Mouse (Mus musculus) bone marrow macrophage, adult 2 months (primary cell): ENCODE measurements around the gene Arhgap44. TPM values are rescaled to one million over a fixed set of nuclear protein-coding genes. Genes with fewer than 3 reads are reported as not detected.

Source experiments
- H3K27ac ChIP-seq: 2 replicates; pipeline ENCODE4 v1.5.1; 2012; ENCODE audit warnings: low read depth, low read length; ENCODE audit not compliant: insufficient read depth
- H3K4me1 ChIP-seq: 2 replicates; pipeline ENCODE4 v1.6.1; 2012; ENCODE audit warnings: low read length; ENCODE audit not compliant: control insufficient read depth, insufficient read depth
- H3K4me3 ChIP-seq: 2 replicates; pipeline ENCODE4 v1.5.1; 2012; ENCODE audit warnings: mild to moderate bottlenecking, low read length, moderate library complexity; ENCODE audit not compliant: insufficient read depth
- CTCF ChIP-seq: IDR thresholded peaks from 2 replicates; pipeline ENCODE4 v1.5.1; 2012; ENCODE audit warnings: low read depth, mild to moderate bottlenecking, low read length, moderate library complexity
- POLR2A ChIP-seq: IDR thresholded peaks from 2 replicates; pipeline ENCODE4 v1.6.1; 2012; ENCODE audit warnings: mild to moderate bottlenecking, low read depth, low read length, borderline replicate concordance
- polyA plus RNA-seq: library from polyadenylated mRNA; stranded (reverse); fragments of >200 nt; gene quantifications from 2 replicates; pipeline ENCODE4 v1.2.4, GENCODE M21; 2012; ENCODE audit not compliant: missing spikeins, insufficient read depth, insufficient read length

Gene Arhgap44
- polyA plus RNA-seq, 1 experiment, result not detected

DNA sequence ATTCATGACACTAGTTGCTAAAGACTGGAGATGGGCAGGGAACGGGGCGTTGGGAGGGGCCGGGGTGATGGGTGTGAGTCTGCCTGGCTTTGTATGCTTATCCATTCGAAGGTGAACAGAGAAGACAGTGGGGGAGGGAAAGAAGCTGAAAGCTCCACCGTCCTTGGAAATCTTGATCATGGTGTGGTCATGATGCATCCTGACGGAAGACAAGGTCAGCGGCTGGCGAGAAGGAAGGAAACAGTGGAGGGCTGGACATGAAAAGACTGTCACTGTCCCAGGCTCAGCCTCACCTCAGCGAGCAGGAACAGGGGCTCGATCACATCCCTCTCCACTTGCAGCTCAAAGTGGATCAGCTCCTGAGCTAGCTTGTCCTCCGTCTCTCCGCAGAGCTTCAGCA lies 103.2 kb downstream of the Arhgap44 start:
- TF ChIP-seq POLR2A (no peak), CTCF (no peak)
- no peak overlapping the region for H3K27ac ChIP-seq

DNA sequence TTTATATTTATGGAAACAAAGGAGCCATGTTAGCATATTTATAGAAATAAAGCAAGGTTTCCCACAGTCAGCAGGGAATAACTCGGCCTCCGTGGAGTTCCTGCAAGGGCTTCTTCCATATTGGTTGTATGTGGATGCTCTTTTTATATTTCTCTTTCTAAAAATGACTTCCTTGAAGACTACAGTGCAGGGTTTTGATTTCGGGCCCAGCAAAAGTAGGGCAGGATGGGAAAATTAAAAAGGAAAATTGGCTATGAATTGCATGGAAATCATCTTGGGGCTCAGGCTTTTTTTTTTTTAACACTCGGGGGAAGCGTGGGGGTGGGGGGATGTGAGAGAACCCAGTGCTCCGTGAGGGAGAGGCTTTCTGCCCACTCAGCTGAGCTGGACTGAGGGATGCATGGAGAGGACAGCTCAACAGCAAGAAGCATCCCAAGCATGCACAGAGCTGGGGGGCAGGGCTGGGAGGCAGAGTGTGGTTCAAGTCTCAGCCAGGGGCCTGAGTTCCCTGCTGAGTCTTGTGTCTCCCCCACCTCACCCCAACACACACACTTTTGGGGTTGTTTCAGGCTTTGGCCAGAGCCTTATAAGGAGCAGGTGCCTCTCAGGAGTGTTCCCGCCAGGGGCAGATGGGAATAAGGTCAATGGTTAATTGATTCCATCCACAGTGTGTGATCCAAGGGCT lies 104.4 kb downstream of the Arhgap44 start:
- Histone ChIP-seq H3K27ac (no peak overlapping the region), H3K4me1 (no peaks in the 10 kb centered on the region), H3K4me3 (no peak overlapping the region)
- TF ChIP-seq POLR2A (no peak), CTCF (no peak)

More for the DNA sequence above, 103.2 kb downstream of the Arhgap44 start:
- Histone ChIP-seq H3K4me1 (no peaks in the 10 kb centered on the region), H3K4me3 (no peak overlapping the region)

DNA sequence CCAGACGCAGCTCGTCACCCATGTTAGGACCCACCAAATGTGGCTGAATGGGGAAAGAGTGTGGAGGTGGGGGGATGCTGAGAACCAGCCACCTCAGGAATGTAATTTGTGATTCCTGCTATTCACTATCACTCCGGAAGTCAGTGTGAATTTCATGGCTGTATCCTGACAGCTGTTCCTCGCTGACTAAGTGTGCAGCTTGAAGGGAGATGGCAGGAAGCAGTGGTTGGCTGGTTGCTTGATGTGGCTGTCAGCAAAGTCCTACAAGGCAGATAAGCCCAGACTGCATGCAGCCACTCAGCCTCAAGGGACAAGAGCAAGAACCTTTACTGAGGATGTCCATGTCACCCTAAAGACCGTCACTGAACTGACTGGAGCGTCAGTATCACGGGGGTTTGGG lies 107.2 kb downstream of the Arhgap44 start:
- H3K4me3 ChIP-seq, result no peak overlapping the region
- TF ChIP-seq POLR2A (no peak), CTCF (no peak)
- no peaks in the 10 kb centered on the region for H3K4me1 ChIP-seq
- H3K27ac ChIP-seq, result no peak overlapping the region

DNA sequence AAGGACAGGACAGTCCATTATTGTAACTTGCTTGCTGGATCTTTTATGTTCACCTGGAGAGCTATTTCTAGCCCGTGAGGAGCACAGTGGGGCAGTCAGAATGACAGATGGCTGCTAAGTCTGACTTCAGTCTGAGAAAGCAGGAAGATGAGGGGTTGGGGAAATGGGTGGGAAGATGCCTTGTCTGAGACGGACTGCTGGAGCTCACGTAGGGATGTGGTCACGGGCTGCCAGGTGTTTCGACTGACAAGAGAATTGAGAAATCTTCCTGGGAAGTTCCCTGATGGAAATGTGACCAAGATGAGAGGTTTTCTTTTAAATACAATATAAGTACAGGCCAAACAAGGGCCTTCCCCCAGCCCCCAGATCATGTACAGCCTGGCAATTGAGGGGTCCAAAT lies 108.5 kb downstream of the Arhgap44 start:
- no peaks in the 10 kb centered on the region for H3K4me1 ChIP-seq

DNA sequence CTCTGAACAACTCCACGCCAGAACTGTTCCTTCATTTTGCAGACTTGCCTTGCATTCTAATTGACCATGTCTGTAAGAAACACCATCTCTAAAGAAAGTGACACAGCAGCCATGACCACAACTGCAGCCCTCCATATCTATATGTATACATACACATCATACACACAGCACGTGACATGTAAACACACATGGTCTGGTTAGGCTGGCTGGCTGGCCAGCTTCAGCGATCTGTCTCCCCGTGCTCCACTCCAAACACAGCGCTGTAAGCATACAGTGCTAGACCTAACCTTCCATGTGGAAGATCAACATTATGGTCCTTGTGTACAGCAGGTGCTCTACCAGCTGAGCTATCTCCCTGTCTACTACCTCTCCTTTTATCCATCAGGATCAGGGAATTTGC lies 111.9 kb downstream of the Arhgap44 start:
- Histone ChIP-seq H3K4me1 (no peaks in the 10 kb centered on the region), H3K4me3 (no peak overlapping the region), H3K27ac (no peak overlapping the region)
- TF ChIP-seq POLR2A (no peak), CTCF (no peak)

More for the DNA sequence above, 108.5 kb downstream of the Arhgap44 start:
- no peak overlapping the region for H3K27ac ChIP-seq
- no peak overlapping the region for H3K4me3 ChIP-seq
- TF ChIP-seq POLR2A (no peak), CTCF (no peak)

DNA sequence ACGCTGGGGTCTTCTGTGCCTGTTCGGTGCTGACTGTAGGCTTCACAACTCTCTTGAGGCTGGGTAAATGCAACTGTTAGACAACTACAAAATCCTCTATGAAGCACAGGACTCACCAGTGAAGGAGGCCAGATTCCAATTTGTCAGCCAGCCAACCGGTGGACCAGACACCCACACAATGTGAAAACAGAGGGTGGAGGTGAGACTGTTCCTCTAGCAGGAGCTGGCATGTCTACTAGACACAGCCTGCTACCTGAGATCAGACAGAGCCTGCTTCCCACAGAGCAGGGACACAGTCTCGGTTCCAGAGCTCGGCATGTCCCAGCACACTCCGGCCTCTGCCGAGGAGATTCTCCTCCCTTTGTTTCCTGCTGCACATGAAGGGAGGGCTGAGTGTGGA lies 113.7 kb downstream of the Arhgap44 start:
- TF ChIP-seq CTCF (no peak), POLR2A (no peak)
- no peaks in the 10 kb centered on the region for H3K4me1 ChIP-seq
- no peak overlapping the region for H3K27ac ChIP-seq
- H3K4me3 ChIP-seq, result no peak overlapping the region

DNA sequence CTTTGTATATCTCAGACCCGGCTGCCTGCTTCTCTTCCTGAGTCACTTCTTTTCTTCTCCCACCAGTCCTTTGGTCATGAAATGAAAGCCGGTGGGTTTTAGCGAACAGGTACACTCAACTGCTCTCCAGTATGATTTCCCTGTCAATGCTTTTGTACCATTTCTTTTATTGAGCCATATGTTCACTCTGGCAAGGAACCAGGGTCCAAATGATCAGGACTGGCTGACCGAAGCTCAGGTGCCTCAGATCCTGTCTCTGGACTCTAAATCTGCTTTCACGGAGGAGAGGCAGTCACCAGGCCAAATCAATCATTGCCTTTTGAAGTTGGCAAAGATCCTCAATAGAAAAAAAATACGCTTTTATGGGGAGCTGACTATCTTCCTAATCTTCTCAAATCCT lies 122.2 kb downstream of the Arhgap44 start:
- no peak for TF ChIP-seq POLR2A
- TF ChIP-seq CTCF, result no peak
- H3K4me3 ChIP-seq, result no peak overlapping the region

DNA sequence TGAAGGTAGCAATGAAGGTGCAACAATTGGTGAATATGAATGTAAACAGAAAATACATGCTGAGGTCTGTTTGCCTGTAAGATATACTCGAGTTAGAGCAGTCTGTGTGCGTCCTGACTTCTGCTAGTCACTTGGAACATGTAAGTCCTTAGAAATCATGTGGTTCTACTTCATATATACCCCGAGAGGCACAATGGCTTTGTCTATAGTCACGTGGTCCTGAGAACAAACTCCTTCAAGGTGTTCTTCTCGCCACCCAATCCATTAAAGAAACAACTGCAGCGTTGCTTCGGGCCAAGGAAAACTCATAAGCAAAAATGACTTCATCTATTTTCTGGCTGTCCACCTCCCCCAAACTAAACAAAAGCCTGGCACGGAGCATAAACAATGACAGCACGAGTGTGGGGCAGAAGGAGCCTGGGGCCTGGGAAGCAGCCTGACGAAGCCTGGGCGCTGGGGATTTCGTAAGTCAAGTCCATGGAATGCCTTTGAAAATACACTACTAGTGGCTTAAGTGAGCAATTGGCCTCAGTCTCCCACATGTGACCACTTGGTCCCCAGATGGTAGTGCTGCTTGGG lies 123.2 kb downstream of the Arhgap44 start:
- Histone ChIP-seq H3K27ac (no peak overlapping the region), H3K4me1 (peaks cover 2% of the 10 kb centered on the region; the same call in 1 of the 2 replicates), H3K4me3 (no peak overlapping the region)
- TF ChIP-seq POLR2A, result no peak
- no peak for TF ChIP-seq CTCF

More for the DNA sequence above, 122.2 kb downstream of the Arhgap44 start:
- Histone ChIP-seq H3K27ac (no peak overlapping the region), H3K4me1 (no peaks in the 10 kb centered on the region; the same call in 1 of the 2 replicates)

DNA sequence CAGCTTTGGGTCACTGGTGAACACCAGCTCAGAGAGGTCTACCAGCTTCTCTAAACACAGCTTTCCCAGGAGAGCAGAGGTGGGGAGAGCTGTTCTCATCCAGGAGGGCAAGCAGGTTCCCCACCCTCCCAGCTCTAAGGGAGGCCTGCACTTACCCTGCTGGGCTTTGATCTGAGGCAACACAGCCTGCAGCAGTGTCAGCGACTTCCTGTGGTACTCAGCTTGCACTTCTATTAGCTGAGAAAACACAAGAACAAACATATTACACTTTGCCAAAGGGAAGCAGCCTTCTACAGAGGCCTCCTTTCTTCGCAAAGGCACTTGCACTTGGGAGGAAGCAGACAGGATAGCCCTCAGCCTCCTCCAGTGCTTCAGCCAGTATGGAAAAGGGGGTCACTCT lies 123.8 kb downstream of the Arhgap44 start:
- Histone ChIP-seq H3K4me3 (no peak overlapping the region), H3K27ac (no peak overlapping the region), H3K4me1 (peaks cover 2% of the 10 kb centered on the region; the same call in 1 of the 2 replicates)
- TF ChIP-seq CTCF, result no peak
- no peak for TF ChIP-seq POLR2A

DNA sequence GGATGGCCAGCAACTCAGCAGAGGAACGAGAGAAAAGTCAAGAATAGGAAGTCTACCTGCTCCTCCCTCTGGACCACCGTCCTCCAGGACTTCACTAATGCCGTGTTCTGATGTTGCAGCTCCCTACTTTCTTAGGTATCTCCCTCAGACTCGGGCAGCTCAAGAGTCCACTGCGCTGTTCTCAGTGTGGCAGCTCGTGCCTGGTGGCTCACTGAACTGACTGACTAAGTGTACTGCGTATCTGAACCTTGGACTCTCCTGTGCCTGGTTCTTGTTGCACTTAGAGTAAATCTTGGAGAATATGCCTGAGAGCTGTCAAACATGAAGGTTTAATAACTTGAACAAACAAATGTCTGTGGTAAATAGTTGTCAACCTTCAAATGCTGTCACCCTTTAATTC lies 130.5 kb downstream of the Arhgap44 start:
- no peak overlapping the region for H3K27ac ChIP-seq
- H3K4me3 ChIP-seq, result no peak overlapping the region
- H3K4me1 ChIP-seq, result peaks cover 2% of the 10 kb centered on the region; the same call in 1 of the 2 replicates
- TF ChIP-seq CTCF (no peak), POLR2A (no peak)
